Mouse (Mus musculus) forebrain, postnatal 0 days (tissue): Measurements from ENCODE around the gene Yaf2. TPM values are rescaled to one million over a fixed set of nuclear protein-coding genes. Genes with fewer than 3 reads are reported as not detected.

Experiments used
- ATAC-seq: fragments of 200-750 bp; cut with Nextera tagmentation; 2 replicates; pipeline ENCODE4 v1.8.0; 2017; ENCODE audit warnings: mild to moderate bottlenecking, moderate library complexity
- DNase-seq: peaks from one replicate; pipeline ENCODE4 v3.0.0-alpha.2; 2015
- H3K27ac ChIP-seq: fragments of 300-500 bp; sonication (generic); 2 replicates; pipeline ENCODE4 v1.5.1; 2014; ENCODE audit warnings: low read depth, mild to moderate bottlenecking, antibody characterized with exemption, low read length, moderate library complexity, mixed read lengths
- H3K27me3 ChIP-seq: fragments of 300-500 bp; sonication (generic); 2 replicates; pipeline ENCODE4 v1.6.1; 2014; ENCODE audit warnings: mild to moderate bottlenecking, low read length, mixed read lengths; ENCODE audit not compliant: insufficient read depth
- H3K36me3 ChIP-seq: fragments of 300-500 bp; sonication (generic); 2 replicates; pipeline ENCODE4 v1.6.1; 2014; ENCODE audit warnings: mild to moderate bottlenecking, moderate library complexity; ENCODE audit not compliant: insufficient read depth
- H3K4me1 ChIP-seq: fragments of 300-500 bp; sonication (generic); 2 replicates; pipeline ENCODE4 v1.6.1; 2014; ENCODE audit warnings: antibody characterized with exemption; ENCODE audit not compliant: insufficient read depth
- H3K4me2 ChIP-seq: fragments of 300-500 bp; sonication (generic); 2 replicates; pipeline ENCODE4 v1.6.1; 2014; ENCODE audit warnings: low read depth, mild to moderate bottlenecking, moderate library complexity
- H3K4me3 ChIP-seq: fragments of 300-500 bp; sonication (generic); 2 replicates; pipeline ENCODE4 v1.5.1; 2014; ENCODE audit warnings: low read depth, low read length, mixed read lengths
- H3K9ac ChIP-seq: fragments of 300-500 bp; sonication (generic); 2 replicates; pipeline ENCODE4 v1.6.1; 2014; ENCODE audit warnings: mild to moderate bottlenecking
- H3K9me3 ChIP-seq: fragments of 300-500 bp; sonication (generic); 2 replicates; pipeline ENCODE4 v1.6.1; 2016; ENCODE audit warnings: low read length
- CTCF ChIP-seq: sonication (generic); IDR thresholded peaks from 2 replicates; pipeline ENCODE4 v1.5.1; 2016; ENCODE audit warnings: antibody characterized with exemption, control low read depth, low read depth
- WGBS: fragments of 180-500 bp; shearing (Covaris S2); extraction: QIAGEN DNeasy Blood & Tissue Kit; methylation state at CpG from one replicate; pipeline ENCODE4 v1.1.7; 2014; 5-methylcytosine and 5-hydroxymethylcytosine counted together
- polyA plus RNA-seq: library from polyadenylated mRNA; unstranded; fragments of >200 nt; fragmentation: Nextera tagmentation; extraction: Ambion mirVana; gene quantifications from 2 replicates; pipeline ENCODE4 v1.2.1, GENCODE M21; 2015
- total RNA-seq: library from RNA; depleted of rRNA; stranded (reverse); fragments of >200 nt; gene quantifications from 2 replicates; pipeline ENCODE4 v1.2.3, GENCODE M21; 2014

The Yaf2 gene
- total and polyA plus RNA-seq, 2 experiments from 2014 or later, result 87.4 to 155 TPM

GRCm38 (mm10) chr15:93265728-93266127, 71.0 kb downstream of the Yaf2 start:
- peak; percentile 71 for TF ChIP-seq CTCF
- Histone ChIP-seq H3K9me3 (no peaks in the 10 kb centered on the region), H3K27me3 (no peaks in the 10 kb centered on the region), H3K4me1 (no peaks in the 10 kb centered on the region), H3K4me3 (no peak overlapping the region), H3K27ac (no peak overlapping the region), H3K9ac (no peak overlapping the region), H3K4me2 (no peak overlapping the region), H3K36me3 (0 out of 2 replicates have a peak, but pooled peaks cover 4% of the 10 kb centered on the region)
- no peak for ATAC-seq
- WGBS, result 46% methylated on average over 2 of the region's 2 CpGs
- DNase-seq, result peak; percentile 63

GRCm38 (mm10) chr15:93265231-93265630, 71.5 kb downstream of the Yaf2 start:
- Histone ChIP-seq H3K4me2 (no peak overlapping the region), H3K4me3 (no peak overlapping the region), H3K27ac (no peak overlapping the region), H3K27me3 (no peaks in the 10 kb centered on the region), H3K4me1 (no peaks in the 10 kb centered on the region), H3K9ac (no peak overlapping the region), H3K36me3 (0 out of 2 replicates have a peak, but pooled peaks cover 4% of the 10 kb centered on the region), H3K9me3 (no peaks in the 10 kb centered on the region)
- 87% methylated on average over 3 of the region's 3 CpGs for WGBS
- DNase-seq (no peak), ATAC-seq (no peak)
- TF ChIP-seq CTCF, result no peak

DNA sequence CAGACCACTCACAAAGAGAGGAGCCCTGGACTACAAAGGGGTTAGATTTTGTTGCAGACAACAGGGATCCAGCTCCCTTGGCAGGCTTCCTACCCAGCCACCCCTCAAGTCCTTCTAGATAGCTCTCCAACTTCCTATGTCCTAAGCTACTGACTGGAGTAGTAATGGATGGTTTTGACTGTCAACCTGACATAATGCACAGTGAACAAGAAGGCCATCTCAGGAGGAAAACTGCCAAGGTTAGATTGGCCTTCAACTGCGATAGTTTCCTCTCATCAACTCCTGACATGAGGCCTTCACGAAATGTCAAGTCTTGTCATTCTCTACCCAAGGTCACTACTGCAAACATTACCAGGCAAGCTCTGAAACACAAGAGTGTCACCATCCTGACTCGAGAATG, 72.5 kb downstream of the Yaf2 start:
- TF ChIP-seq CTCF, result no peak
- ATAC-seq (no peak), DNase-seq (no peak)
- Histone ChIP-seq H3K4me3 (no peak overlapping the region), H3K4me2 (no peak overlapping the region), H3K9ac (no peak overlapping the region), H3K36me3 (0 out of 2 replicates have a peak, but pooled peaks cover 4% of the 10 kb centered on the region), H3K4me1 (no peaks in the 10 kb centered on the region), H3K27ac (no peak overlapping the region), H3K27me3 (no peaks in the 10 kb centered on the region), H3K9me3 (no peaks in the 10 kb centered on the region)
- WGBS, result 87% methylated on average over 3 of the region's 3 CpGs

- DNase-seq (no peak), ATAC-seq (no peak)
- no peak overlapping the region for H3K4me3 ChIP-seq
- TF ChIP-seq CTCF, result no peak
- H3K27ac ChIP-seq, result no peak overlapping the region
- no peak overlapping the region for H3K4me2 ChIP-seq
- no peaks in the 10 kb centered on the region for H3K4me1 ChIP-seq
- H3K9me3 ChIP-seq, result no peaks in the 10 kb centered on the region
- WGBS, result 84% methylated on average over 7 of the region's 7 CpGs
- no peak overlapping the region for H3K9ac ChIP-seq
- 0 out of 2 replicates have a peak, but pooled peaks cover 6% of the 10 kb centered on the region for H3K36me3 ChIP-seq
- no peaks in the 10 kb centered on the region for H3K27me3 ChIP-seq
These were observed 73.2 kb downstream of the Yaf2 start for GRCm38 (mm10) chr15:93263566-93263965.

GRCm38 (mm10) chr15:93262818-93263217, 73.9 kb downstream of the Yaf2 start:
- Histone ChIP-seq H3K9ac (no peak overlapping the region), H3K4me3 (no peak overlapping the region), H3K27ac (no peak overlapping the region), H3K9me3 (no peaks in the 10 kb centered on the region), H3K36me3 (0 out of 2 replicates have a peak, but pooled peaks cover 11% of the 10 kb centered on the region), H3K4me2 (no peak overlapping the region), H3K27me3 (no peaks in the 10 kb centered on the region), H3K4me1 (no peaks in the 10 kb centered on the region)
- TF ChIP-seq CTCF, result peak; percentile 66
- WGBS, result 59% methylated on average over 5 of the region's 5 CpGs
- peak; percentile 20 for DNase-seq
- ATAC-seq, result no peak

DNA sequence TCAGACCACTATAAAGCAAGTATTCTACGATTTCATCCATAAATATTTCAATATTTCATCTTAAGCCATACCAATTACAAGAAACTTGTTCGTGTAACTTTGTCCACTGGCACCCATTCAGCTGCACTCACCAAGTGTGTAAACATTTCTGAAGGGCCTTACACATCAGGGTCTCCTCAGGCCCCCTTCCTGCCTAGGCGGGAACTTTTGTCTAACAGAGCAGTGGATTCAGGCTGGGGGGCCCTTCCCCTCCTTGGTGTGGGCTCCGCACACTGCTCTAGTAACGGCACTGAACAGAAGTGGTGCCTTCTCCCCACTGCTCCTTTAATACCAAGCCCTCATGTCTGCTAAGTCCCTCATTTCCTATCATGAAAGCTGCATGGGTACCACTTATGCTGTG, 74.5 kb downstream of the Yaf2 start:
- Histone ChIP-seq H3K27ac (no peak overlapping the region), H3K36me3 (peaks cover 14% of the 10 kb centered on the region; the same call in 1 of the 2 replicates), H3K4me3 (no peak overlapping the region), H3K4me1 (no peaks in the 10 kb centered on the region), H3K4me2 (no peak overlapping the region), H3K27me3 (no peaks in the 10 kb centered on the region), H3K9me3 (no peaks in the 10 kb centered on the region), H3K9ac (no peak overlapping the region)
- no peak for DNase-seq
- WGBS, result 88% methylated on average over 5 of the region's 5 CpGs
- no peak for ATAC-seq
- TF ChIP-seq CTCF, result no peak

DNA sequence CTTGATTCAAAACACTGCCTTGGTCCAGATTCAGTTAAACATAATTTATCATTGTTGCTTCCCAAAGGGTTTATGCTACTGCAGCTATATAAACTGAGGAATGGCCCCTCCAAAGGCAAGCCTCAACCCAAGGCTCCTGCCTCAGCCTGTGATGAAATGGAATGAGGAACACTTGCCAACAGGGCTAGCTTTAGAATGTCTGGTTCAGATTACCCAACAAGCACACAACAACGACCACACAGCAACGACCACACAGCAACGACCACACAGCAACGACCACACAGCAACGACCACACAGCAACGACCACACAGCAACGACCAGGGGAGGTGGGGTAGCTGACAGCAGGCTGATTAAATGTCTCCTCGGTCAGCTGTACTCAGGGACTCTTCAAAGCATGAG, 76.8 kb downstream of the Yaf2 start:
- ATAC-seq (no peak), DNase-seq (no peak)
- no peak overlapping the region for H3K4me2 ChIP-seq
- no peaks in the 10 kb centered on the region for H3K4me1 ChIP-seq
- H3K27me3 ChIP-seq, result no peaks in the 10 kb centered on the region
- H3K36me3 ChIP-seq, result peaks cover 15% of the 10 kb centered on the region; the same call in 1 of the 2 replicates
- no peak for TF ChIP-seq CTCF
- no peak overlapping the region for H3K9ac ChIP-seq
- H3K9me3 ChIP-seq, result no peaks in the 10 kb centered on the region
- H3K27ac ChIP-seq, result no peak overlapping the region
- WGBS, result 68% methylated on average over 8 of the region's 8 CpGs
- H3K4me3 ChIP-seq, result no peak overlapping the region
